Mouse (Mus musculus): ENCODE measurements at regions not wholly inside any gene's neighbourhood (a gene's known extent, or its start where the extent isn't known, plus 50 kb on each side); places are given as distances from the start of the nearest gene placed in this dataset.

DNA sequence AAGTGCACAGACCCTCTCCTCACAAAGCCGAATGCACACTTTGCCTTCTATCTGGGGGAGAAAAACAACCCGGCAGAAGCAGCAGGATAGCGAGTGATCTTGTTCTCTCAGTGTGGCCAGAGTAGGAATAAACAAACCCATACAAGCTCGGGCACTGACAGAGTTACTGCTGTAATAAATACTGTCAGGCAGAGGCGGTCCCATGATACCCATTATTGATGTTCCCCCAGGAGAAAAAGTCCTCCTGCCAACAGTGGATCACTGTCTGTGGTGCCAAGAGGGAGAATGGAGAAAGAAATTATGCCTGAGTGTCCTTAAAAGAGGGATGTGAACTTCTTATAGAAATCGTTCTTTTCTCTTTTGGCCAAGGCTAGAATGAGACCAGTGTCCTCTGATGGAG lies 200.2 kb downstream of the Adra2a start:
- DNase-seq (ENCODE audit: low spot score in 2 of 2): no peak

DNA sequence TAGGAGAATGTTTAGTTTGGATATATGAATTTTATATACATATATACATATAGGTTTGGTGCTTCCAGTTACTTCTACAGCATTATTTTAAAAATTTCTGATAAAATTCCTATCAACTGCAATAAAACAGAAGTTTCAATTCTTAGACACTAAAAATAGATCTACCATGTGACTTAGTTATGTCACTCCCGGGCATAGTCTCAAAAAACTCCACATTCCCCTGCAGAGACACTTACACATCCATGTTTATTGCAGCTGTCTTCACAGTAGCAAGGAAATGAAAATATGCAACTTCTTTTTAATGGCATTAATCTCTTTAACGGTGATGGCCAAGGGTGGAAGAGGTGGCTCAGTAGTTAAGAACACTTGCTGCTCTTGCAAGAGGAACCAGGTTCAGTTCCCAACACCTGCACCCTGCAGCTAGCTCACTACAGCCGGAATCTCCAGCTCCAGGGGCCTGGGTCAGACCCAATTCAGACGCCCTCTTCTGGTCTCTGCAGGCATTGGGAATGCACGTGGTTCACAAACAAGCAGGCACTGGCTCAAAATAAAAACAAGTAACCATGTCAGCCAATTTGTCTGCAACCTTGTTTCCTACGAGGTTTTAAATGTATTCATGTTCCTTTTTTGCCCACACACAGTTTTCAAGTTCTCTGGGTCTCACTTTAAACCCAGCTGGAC lies 204.4 kb downstream of the Adra2a start:
- DNase-seq (ENCODE audit: low spot score in 2 of 2): no peak

DNA sequence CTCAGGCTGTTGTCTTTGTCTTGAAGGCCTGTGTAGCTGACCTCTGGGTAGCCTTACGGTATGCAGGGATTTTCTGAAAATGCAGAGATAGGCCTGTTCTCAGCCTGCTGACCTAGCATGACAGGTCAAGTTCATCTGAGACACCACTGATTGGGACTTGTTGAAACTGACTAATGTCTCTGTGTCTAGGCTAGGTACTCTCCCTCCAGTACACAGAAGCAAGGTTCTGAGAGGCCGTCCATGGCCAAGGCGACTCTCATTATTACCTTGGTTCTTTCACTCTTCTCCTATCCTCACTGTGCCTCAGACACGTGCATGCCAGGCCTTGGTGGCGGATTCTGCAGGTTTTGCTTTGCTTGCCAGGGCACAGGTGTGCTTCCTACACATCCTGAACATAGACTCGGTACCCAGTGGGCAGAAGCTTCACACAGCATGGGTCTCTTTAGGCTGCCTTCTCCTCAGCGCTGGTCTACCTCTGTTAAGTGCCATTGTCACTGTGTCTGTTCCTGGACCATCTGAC lies 208.3 kb downstream of the Adra2a start:
- no peak for DNase-seq (ENCODE audit: low spot score in 2 of 2)

DNA sequence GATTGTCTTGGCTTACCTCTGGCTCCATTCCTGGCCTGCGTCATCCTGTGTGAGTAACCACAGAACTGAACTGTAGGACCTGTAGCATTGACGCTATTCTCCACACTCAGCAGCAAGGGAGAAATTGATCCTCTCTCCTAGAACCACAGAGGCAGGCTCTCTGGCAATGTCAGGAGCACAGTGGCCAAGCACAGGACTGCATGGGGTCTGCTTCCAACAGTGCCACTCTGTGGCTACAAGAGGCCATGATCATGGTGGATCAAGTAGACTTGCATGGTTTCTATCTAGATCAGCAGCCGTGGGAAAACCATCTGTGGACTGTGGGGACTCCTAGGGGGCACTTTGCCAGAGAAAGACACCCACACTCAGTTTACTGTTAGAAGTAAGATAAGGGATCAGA lies 213.9 kb downstream of the Adra2a start:
- no peak for DNase-seq (ENCODE audit: low spot score in 2 of 2)

DNA sequence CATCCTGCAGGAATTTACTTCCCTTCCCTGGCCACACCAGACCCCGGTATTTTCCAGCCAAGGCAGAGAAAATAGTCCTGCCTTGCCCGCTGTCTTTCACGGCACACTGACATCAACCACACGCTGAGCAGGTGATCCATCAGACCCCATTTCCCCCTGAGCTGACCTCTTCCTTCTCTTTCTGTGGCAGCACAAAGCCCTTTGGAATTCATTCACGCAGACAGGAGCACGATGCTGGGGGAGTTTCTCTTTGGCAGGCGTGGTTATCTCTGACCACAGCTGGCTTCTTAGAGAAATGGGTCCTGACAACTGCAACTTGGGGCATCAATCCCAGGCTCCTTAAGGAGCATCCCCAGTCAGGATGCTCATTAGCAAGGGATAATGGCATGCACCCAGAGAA lies 215.2 kb downstream of the Adra2a start:
- no peak for DNase-seq (ENCODE audit: low spot score in 2 of 2)

DNA sequence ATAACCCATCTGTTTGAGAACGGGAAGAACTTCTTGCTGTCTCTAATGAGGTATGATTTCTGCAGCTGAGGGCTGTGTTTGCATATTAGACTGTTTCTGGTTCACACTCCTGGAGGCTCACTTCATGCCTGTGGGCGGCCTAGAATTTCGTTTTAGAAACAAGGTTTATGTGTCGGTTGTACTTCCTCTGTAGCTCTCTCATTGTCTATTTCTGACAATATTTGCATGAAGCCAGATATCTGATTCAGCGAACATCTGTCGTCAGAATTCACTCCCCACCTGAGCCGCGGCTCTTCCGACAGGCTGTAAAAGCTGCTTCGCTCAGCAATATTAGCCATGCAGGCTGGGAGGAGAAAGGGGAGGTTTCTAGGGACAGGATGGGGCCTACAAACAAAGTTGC lies 233.4 kb downstream of the Adra2a start:
- DNase-seq (ENCODE audit: low spot score in 2 of 2): peak; percentile 65 to 72

DNA sequence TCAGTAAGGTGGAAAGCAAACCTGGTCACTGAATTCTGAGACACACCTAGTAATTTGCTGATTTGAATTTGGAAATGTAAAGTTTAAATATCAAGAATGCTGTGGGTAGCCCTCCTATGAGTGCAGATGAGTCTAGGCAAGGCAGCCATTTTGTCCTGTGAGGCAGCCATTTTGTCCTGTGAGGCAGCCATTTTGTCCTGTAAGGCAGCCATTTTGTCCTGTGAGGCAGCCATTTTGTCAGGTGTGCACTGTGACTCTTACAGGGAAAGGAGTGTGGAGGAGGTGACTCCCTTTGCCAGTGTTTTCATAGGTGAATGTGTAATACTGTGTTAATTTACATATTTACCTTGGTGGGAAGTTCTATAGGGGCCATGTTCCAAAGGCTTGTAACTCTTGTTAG lies 241.5 kb downstream of the Adra2a start:
- no peak for DNase-seq (ENCODE audit: low spot score in 2 of 2)

DNA sequence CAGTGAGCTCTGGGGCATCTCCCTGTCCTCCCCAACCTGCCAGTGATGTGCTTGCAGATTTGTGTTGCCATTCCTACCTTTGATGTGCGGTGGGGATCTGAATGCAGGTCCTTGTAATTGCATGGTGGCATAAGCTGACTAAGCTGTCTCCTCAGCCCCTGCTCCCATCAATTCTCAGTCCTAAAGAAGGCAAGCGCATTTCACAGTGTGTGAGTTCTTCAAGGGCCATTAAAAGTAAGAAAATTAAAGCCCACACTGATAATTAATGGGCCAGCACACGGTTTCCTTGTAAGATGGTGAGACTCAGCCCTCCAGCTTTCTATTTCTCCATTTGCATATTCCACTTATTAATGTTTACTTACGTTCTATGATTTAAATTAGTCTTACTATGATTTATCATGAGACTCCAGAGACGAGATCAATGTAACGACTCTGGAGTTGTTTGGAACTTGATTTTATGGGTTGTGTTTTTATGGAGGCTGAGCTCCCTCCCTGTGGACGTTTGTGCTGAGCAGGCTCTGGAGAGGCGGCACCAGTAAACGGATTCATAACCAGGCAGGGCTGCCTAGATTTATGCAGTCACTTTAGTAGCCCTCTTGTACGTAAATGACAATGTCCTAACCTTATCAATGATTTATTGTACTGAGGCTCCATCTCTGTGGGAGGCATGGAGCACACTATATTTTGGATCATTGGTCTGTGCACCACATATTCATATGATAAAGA lies 253.9 kb downstream of the Adra2a start:
- no peak for DNase-seq (ENCODE audit: low spot score in 2 of 2)

DNA sequence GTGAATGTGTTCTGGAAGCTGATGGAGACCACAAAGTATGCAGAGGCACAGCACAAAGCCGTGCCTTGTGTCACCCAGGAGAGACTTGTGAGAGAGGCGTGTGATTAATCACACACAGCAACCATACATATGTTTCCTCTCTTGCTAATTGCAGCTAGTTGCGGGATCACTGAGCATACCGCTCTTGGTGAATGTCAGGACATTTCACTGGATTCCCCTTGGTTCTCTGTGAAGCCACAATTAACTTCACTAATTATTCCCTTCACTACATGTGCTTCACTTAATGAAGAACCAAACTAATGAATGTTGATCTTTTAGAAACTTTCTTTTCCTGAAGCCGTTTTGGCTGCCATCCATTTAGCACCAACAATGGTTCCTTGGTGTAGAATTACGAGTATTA lies 267.3 kb downstream of the Adra2a start:
- no peak for DNase-seq (ENCODE audit: low spot score in 2 of 2)

DNA sequence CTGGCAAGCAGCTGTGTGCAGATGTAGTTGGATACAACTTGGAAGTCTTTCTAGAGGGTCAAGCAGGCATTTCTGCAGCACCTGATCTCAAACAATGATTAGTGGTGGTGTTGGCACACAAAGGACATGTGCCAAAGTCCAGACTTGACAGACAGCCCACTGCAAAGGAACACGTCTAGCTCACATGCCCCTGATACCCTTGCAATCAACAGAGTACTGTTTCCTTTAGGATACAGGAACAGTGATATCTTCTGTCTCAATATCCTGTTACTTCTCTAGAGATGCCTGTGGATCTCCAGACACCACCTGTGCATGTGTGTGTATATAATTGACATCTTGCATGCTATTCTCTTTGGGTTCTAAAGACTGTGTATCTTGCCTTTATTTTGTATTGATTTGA lies 267.8 kb downstream of the Adra2a start:
- no peak for DNase-seq (ENCODE audit: low spot score in 2 of 2)

DNA sequence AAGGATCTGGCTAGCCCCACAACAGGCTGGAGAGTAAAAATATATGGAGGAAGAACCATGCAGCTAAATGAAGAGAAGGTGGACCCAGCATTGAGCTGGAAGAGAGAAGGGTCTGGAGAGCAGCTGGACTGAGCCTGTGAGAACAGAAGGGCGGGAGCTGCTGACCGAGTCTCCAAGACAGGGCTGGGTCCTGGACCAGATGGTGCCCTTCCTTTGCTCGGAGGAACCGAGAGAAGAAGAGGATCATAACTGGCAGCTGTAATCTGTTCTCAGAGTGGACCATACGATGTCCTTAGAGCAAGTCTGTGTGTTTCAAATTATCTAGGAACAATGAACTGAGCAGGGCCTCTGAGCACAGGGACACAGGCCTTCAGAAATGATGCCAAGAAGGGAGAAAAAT lies 279.3 kb downstream of the Adra2a start:
- no peak for DNase-seq (ENCODE audit: low spot score in 2 of 2)

DNA sequence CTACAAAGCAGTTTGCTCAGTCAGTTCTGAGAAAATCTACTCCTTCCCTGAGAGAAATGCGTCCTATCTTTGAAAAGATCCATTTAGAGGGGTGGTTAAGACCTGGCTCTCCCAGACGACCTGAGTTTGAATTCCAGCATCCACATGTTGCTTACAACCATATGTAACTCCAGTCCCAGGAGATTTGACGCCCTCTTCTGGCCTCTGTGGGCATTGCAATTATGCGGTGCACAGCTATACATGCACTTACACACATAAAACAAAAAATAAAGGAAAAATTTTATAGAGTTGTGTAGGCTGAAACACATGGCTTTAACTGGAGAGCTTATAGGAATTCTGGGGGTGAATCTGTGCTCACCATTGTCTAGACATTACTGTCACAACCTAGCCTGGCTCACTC lies 281.0 kb downstream of the Adra2a start:
- DNase-seq (ENCODE audit: low spot score in 2 of 2): no peak

DNA sequence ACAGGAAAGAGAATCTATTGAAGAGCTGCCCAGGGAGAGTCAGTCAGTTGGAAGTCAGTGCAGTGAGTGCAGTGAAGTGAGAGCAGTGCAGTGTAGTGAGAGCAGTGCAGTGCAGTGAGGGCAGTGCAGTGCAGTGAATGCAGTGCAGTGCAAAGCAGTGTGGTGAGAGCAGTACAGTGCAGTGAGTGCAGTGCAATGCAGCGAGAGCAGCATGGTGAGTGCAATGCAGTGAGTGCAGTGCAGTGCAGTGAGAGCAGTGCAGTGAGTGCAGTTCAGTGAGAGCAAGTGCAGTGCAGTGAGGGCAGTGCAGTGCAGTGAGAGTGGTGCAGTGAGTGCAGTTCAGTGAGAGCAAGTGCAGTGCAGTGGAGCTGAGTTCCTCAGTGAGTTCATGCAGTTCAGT lies 288.2 kb downstream of the Adra2a start:
- no peak for DNase-seq (ENCODE audit: low spot score in 2 of 2)

DNA sequence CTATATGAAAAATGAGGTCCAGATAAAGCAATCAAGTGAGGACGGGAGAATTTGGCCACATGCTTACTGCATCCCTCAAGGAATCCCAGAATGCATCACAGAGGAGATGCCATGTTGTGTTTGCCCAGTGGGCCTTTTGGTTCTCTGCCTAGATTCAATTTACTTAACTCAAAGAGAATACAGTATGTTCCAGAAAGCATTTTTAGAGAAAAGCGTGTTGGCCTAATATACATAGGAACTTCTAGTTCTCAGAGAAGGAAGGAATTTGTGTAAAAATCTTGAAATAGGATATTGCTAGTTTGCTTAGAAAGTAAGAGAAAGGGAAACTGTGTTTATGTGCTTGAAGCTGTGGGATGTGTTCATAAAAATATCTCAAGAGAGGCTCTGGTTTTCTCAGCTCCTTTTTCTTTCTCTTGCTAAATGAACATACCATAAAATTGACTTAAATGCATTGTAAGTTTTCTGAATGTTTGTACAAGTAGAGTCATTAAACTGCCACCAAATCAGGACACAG lies 296.9 kb downstream of the Adra2a start:
- no peak for DNase-seq (ENCODE audit: low spot score in 2 of 2)

DNA sequence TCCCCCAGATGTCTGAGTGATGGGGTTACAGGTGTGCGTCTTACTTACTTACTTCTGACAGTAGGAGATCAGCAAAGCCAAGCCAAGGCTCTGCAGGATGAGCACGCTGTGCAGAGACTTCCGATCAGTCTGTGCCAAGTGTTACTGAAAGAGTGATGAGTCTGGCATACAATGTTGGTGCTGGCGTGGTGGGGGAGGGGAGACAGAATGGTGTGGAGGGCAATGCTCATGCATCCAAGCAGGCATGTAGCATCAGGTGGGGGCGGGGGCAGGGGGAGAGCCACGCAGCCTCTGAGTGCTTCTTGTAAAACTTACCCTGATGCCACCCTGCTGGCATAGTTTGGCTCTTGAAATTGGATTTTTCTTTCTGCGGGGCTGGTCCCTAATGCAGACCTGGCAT lies 315.8 kb downstream of the Adra2a start:
- DNase-seq (ENCODE audit: low spot score in 2 of 2): no peak

DNA sequence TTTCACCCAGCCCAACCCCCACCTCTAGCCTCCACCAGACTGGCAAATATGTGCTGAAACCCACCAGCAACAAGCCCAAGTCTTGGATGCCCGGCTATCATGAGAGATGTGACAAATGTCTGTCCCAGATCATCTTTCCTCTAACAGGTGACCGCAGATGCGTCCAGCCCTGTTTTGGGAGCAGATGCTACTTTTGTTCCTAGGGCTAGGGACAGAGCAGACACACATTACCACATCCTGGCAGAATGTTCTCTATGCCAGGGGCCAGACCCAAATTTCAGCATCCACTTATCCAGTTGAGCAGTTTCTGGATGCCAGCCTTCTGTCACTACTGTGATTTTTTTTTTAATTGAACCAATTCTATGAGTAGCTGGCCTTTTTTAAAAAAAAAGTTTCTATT lies 316.7 kb downstream of the Adra2a start:
- DNase-seq (ENCODE audit: low spot score in 2 of 2): no peak

DNA sequence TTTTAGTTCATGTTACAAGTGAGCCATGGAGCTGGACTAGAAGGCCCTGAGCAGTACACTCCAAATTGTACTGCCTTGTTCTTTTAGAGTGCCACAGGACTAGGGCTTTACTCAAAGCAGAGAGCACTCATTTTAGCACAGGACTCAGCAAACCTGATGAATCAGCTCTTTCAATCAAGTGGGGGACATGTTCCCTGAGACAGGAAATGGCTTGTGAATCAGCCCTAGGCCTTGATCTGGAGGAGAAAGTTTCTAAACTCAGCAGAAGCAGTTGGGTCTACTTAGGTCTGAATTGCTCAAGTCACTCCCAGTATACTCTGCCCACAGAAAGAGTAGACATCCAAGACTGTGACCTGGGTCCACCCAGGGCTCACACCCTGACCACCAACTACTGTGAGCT lies 341.1 kb downstream of the Adra2a start:
- no peak for DNase-seq (ENCODE audit: low spot score in 2 of 2)

DNA sequence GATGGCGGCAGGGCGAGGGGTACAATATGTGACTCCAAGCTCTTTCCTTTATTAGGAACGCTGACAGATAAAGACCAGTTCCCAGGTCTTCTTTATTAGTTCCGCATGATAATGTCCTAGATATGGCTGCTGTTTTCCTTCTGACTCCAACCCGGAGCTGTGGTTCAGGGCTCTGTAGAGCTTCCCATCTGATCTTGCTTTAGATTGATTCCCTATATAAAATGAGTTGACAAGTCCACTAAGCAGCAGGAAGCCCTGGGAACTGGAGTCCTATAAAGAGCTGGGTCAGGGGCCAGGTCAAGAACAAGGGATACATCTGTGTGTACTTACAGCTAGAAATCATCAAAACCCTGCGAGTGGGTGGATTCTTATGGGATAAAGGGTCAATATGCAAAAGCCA lies 347.5 kb downstream of the Adra2a start:
- no peak for DNase-seq (ENCODE audit: low spot score in 2 of 2)

DNA sequence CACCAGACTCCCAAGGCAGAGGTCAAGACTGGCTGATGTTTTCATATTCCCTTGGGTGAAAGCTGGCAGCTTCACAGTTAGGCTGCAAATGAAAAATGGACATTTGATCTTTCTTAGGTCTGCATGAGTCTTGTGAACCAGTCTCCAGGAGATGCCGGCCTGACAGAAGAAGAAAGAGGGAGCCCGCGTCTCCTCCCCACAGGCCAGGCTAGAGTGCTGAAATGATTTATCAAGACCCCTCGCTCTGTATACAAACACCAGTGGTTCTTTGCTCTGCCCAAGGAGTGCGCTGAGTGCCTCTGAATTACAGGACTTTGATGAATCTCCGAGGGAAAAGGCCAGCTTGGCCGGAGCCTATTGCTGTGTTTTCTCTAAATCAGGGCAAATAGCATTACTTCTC lies 355.7 kb downstream of the Adra2a start:
- DNase-seq (ENCODE audit: low spot score in 2 of 2): no peak

DNA sequence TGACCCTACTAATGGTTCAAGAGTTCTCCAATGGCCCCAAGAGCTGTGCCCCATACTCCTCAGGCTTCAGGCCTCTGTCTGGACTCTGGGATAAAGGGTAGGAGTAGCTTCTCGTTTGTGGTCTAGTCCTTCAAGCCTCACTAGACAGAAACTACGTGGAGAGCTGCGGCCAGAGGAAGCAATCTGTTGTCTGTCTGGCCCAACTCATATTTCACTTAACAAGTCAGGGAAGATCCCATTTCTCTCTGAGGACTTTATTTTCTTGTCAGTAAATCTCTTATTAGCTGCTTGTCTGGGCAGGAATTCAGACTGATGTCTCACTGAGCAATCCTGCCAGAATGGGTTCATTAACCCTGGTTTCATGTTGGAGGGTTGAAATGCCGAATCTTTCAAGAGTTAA lies 364.0 kb downstream of the Adra2a start:
- DNase-seq (ENCODE audit: low spot score in 2 of 2): no peak

DNA sequence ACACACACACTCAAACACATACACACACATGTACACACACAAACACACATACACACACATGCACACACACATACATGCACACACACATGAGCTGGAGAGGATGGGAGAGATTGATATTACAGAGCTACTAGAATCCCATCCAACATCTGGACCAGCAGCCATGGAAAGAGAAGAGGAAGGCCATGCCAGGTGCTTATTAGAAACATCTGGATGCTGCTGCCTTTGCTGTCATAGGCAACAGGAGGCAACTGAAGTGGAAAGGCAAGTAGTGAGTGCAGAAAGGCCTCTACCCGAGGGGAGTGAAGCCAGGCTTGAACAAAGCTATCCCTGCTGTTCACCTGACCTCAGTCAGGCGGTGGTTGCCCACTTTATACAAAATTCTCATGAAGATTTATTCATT lies 385.1 kb downstream of the Adra2a start:
- no peak for DNase-seq (ENCODE audit: low spot score in 2 of 2)

DNA sequence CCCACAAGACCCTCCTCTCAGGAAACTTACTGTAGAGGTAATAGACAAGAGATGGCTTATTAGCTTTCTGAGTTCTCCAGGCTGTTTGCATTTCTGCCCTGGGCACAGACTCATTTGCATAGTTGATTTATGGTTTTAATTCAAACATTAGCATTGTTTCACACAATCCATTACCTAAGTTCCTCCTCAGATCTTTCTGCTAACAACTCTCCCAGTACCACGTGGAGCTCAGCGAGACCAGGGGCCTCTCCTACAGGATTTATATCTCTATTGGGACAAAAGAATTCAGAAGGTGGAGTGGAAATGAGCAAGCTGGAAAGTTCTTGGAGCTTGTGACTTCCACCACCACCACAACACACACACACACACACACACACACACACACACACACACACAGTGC lies 396.8 kb downstream of the Adra2a start:
- no peak for DNase-seq (ENCODE audit: low spot score in 2 of 2)

DNA sequence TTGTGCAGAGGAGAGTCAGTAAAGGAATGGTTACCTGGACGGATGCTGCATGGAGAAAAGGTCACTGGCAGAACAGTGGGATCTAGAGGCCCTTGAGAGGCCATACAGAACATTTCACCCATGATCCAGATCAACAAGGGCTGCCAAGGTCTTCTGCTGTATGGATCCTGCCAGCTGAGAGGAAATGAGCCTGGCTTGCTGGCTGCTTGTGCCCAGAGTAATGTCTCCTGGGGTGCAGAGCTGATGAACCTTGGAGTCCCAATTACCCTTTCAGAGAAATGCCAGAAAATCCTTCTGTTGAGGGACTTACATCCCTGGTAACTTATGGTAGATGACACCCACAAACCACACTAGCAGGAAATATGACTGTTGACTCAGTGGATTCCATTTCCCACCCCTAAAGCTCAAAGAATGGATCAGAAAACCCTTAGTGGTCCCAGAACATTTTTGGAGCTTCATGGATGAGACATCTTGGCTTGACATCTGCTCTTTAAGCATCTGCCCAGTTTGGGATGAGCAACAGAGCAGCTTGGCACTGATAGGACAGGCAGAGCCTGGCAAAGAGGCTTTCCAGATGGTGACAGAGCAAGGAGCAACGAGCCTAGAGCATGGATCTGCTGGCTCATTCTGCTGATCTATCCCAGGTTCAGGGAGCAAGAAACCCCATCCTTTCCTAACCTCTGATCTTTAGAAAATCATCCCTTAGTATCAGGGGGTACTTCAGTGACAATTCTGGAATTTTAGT lies 416.6 kb downstream of the Adra2a start:
- no peak for DNase-seq (ENCODE audit: low spot score in 2 of 2)

Data from right cerebral cortex, adult 2 months (tissue).